Mouse (Mus musculus) C2C12 (cell line): Measurements from ENCODE around the gene Taf6.

Source experiments
- CEBPB ChIP-seq: IDR thresholded peaks from one replicate; pipeline ENCODE4 v1.6.1; 2011; ENCODE audit warnings: low read depth, mild to moderate bottlenecking, control low read depth, moderate library complexity
- CTCF ChIP-seq: IDR thresholded peaks from one replicate; pipeline ENCODE4 v1.5.1; 2011; ENCODE audit not compliant: control insufficient read depth, insufficient read depth, insufficient read length
- FOSL1 ChIP-seq: IDR thresholded peaks from one replicate; pipeline ENCODE4 v1.8.0; 2011; ENCODE audit warnings: mild to moderate bottlenecking, low read length; ENCODE audit not compliant: poor library complexity, insufficient read depth, severe bottlenecking
- MAX ChIP-seq: IDR thresholded peaks from one replicate; pipeline ENCODE4 v1.6.1; 2011; ENCODE audit warnings: mild to moderate bottlenecking, control low read depth
- MYOD1 ChIP-seq: IDR thresholded peaks from one replicate; pipeline ENCODE4 v1.6.1; 2011; ENCODE audit warnings: low read depth; ENCODE audit not compliant: control insufficient read depth, insufficient read length
- MYOG ChIP-seq: IDR thresholded peaks from one replicate; pipeline ENCODE4 v1.6.1; 2011; ENCODE audit not compliant: control insufficient read depth, insufficient read length; ENCODE audit errors: extremely low read depth
- USF1 ChIP-seq: IDR thresholded peaks from one replicate; pipeline ENCODE4 v1.6.1; 2011; ENCODE audit warnings: low read depth, mild to moderate bottlenecking, control low read depth, moderate library complexity

DNA sequence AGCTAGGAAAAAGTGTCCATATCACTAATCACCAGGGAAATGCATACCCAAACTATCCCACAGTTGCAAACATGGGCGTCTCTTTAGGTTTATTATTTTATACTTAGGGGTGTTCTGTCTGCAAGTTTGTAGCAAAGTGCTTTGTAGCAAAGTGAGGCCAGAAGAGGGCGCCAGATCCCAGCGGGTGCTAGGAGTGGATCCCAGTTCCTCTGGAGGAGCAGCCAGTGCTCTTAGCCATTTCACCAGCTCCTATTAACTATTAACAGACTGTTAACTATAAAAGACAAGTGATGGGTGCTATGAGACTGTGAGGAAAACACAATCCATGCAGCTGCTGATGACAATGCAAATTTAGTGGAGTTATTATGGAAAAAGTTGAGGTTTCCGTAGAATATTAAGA lies 34.9 kb upstream of the Taf6 start:
- TF ChIP-seq CTCF, result peak; percentile 77
- no peak for TF ChIP-seq FOSL1
- TF ChIP-seq MYOG, result no peak
- TF ChIP-seq MAX, result no peak
- no peak for TF ChIP-seq USF1
- no peak for TF ChIP-seq CEBPB
- no peak for TF ChIP-seq MYOD1
